Mouse (Mus musculus) ES-E14 (cell line): ENCODE measurements around the gene Col28a1. TPM values are rescaled to one million over a fixed set of nuclear protein-coding genes. Genes with fewer than 3 reads are reported as not detected.

Source experiments
- DNase-seq: peaks from one replicate; pipeline ENCODE4 v3.0.0-alpha.2; 2013; ENCODE audit warnings: low read depth, low spot score
- H3K27ac ChIP-seq: 2 replicates; pipeline ENCODE4 v1.5.1; 2012; ENCODE audit warnings: low read depth, mild to moderate bottlenecking, low read length, moderate library complexity, mixed read lengths; ENCODE audit not compliant: poor library complexity, insufficient read depth, severe bottlenecking
- H3K36me3 ChIP-seq: 2 replicates; pipeline ENCODE4 v1.6.1; 2012; ENCODE audit warnings: mild to moderate bottlenecking, low read length, moderate library complexity, mixed read lengths; ENCODE audit not compliant: control insufficient read depth, poor library complexity, insufficient read depth, severe bottlenecking
- H3K4me1 ChIP-seq, 2 experiments: fragments of 150-350 bp in 1 of 2; sonication (generic) in 1 of 2; 2 replicates each; pipeline ENCODE4 v1.6.1; 2012; ENCODE audit warnings: low read length in 2 of 2, mild to moderate bottlenecking in 1 of 2, mixed read lengths in 1 of 2; ENCODE audit not compliant: control insufficient read depth in 2 of 2, insufficient read depth in 2 of 2, poor library complexity in 1 of 2
- H3K4me3 ChIP-seq, 2 experiments: fragments of 150-350 bp in 1 of 2; sonication (generic) in 1 of 2; 2 replicates each; pipeline ENCODE4 v1.5.1; 2012; ENCODE audit warnings: low read length in 2 of 2, low read depth in 1 of 2, mild to moderate bottlenecking in 1 of 2, mixed read lengths in 1 of 2; ENCODE audit not compliant: insufficient read depth in 1 of 2, poor library complexity in 1 of 2, severe bottlenecking in 1 of 2
- H3K9ac ChIP-seq: 2 replicates; pipeline ENCODE4 v1.6.1; 2012; ENCODE audit warnings: low read depth, mild to moderate bottlenecking, low read length, mixed read lengths; ENCODE audit not compliant: poor library complexity, insufficient read depth, severe bottlenecking
- H3K9me3 ChIP-seq: fragments of 150-350 bp; sonication (generic); 2 replicates; pipeline ENCODE4 v1.6.1; 2012; ENCODE audit warnings: low read depth, mild to moderate bottlenecking, low read length; ENCODE audit not compliant: control insufficient read depth, insufficient read depth
- CHD2 ChIP-seq: IDR thresholded peaks from 2 replicates; pipeline ENCODE4 v1.6.1; 2014; ENCODE audit warnings: mild to moderate bottlenecking, low read depth, low read length, inconsistent platforms
- HCFC1 ChIP-seq: IDR thresholded peaks from 2 replicates; pipeline ENCODE4 v1.6.1; 2012; ENCODE audit warnings: low read length, inconsistent platforms, borderline replicate concordance; ENCODE audit not compliant: insufficient read depth
- MAFK ChIP-seq: IDR thresholded peaks from 2 replicates; pipeline ENCODE4 v1.6.1; 2014; ENCODE audit warnings: mild to moderate bottlenecking, low read depth, low read length, inconsistent platforms; ENCODE audit not compliant: insufficient read depth
- ZC3H11A ChIP-seq: IDR thresholded peaks from 2 replicates; pipeline ENCODE4 v1.6.1; 2012; ENCODE audit warnings: low read depth, mild to moderate bottlenecking, inconsistent platforms, low read length, borderline replicate concordance
- ZNF384 ChIP-seq: IDR thresholded peaks from 2 replicates; pipeline ENCODE4 v1.6.1; 2012; ENCODE audit warnings: low read depth, low read length, inconsistent platforms
- in situ Hi-C, 2 experiments: fragments of 600-800 bp; cut with MboI; formaldehyde crosslinking; loops; one replicate each; pipeline ENCODE4 v1.15.1; 2025; ENCODE audit warnings: low sequenced_read_pairs in 2 of 2, inconsistent platforms in 1 of 2; ENCODE audit not compliant: unreplicated experiment in 2 of 2
- total RNA-seq: library from RNA; depleted of rRNA; stranded (reverse); fragments of 300-350 nt; gene quantifications from 2 replicates; pipeline ENCODE4 v1.2.3, GENCODE M21; 2012; rRNA removed

Col28a1 gene
- total RNA-seq = 0.05 TPM in 1 of 2 replicates, not detected in the other

DNA sequence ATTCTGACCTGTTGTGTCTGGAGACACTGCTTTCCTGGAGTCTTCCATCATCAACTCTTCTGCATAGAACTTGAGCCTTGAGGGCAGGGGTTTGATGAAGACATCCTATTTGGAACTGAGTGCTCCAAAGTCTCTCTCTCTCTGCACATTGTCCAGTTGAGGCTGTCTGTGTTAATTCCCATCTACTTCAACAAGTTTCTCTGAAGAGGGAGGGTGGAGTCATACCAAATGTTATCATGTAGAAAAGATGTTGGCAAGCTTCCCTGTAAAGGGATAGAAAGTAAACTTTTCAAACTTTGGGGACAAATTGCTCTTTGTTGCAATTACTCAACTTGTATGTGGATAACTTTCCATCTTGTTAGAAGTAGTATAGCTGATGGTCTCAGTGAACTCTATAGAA is at the start of gene Col28a1:
Gene Col28a1 (minus strand): TSS at position 101 of the 400 bp plus-strand sequence.
- in situ Hi-C loops = no loop called here
- DNase-seq = no peak

DNA sequence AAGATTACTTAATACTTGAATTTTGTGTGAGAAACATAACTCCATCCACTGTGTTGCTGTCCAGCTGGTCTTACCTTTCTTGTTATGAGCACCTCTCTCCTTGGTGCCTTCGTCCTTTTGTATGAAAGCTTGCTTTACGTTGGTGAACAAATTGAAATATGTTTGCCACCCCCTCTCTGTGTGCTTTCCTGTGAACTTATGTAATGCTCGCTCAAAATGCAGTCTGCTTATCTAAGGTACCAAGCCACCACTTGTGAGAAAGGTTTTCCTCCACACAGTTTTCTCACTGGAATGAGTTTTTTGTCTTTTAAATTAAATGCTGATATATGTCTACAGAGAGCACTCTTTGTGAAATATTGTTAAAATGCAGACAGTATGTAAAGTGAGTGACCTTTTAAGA is 36.2 kb upstream of the Col28a1 start:
- Histone ChIP-seq H3K4me3 (no peak overlapping the region), H3K9me3 (no peaks in the 10 kb centered on the region; the same call in none of the 2 replicates), H3K9ac (no peak overlapping the region), H3K4me1 (no peaks in the 10 kb centered on the region), H3K36me3 (peaks cover 4% of the 10 kb centered on the region), H3K27ac (no peak overlapping the region)
- TF ChIP-seq CHD2 = no peak
- TF ChIP-seq ZNF384 = no peak
- no peak for DNase-seq
- in situ Hi-C loops = no loop called here

More for the DNA sequence above, at the start of gene Col28a1:
- Histone ChIP-seq H3K36me3 (no peaks in the 10 kb centered on the region), H3K27ac (no peak within 1 kb of the TSS), H3K9ac (no peak within 1 kb of the TSS), H3K4me3 (no peak within 1 kb of the TSS), H3K9me3 (no peaks in the 10 kb centered on the region), H3K4me1 (no peaks in the 10 kb centered on the region)
- TF ChIP-seq ZC3H11A = no peak
- no peak for TF ChIP-seq HCFC1
- TF ChIP-seq ZNF384 = no peak
- no peak for TF ChIP-seq CHD2
- TF ChIP-seq MAFK = no peak

DNA sequence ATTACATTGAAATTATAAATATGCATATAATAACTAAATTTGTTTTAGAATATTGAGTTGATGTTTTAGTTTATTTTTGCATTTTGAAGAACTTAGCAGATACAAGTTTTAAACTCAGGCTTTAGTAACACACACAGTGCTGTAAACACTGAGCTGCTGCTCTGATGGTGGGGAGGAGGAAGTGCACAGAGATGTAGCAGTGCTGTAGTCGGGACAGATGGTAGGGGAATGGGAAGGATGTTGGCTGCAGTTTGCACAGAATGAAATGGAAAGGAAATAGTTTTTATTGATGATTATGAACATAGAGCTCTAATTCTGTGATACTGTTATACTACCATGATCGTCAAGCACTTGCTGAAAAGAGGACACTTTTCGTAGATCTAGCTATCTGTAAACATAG is 34.6 kb upstream of the Col28a1 start:
- in situ Hi-C loops = no loop called here
- peaks cover 2% of the 10 kb centered on the region; the same call in 1 of the 2 replicates for H3K36me3 ChIP-seq
- TF ChIP-seq ZC3H11A (no peak), HCFC1 (no peak), ZNF384 (no peak), MAFK (no peak), CHD2 (no peak)

DNA sequence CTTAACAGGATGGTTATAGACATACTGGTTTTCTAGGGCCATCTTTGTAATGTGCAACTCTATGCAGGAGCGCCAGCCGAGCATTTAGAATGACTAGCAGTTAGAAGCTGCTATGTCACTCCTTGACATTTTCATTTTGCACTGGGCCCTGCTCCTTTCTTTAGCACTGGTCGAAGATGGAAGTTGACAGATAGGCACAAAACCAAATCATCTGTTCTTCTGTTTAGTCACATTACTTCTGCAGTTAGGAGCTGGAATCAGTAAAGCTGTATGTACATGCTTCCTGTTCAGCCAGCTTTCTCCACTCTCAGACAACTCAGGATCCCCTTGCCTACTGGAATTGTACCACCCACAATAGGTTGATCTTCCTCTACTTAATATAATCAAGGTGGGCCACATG is 18.2 kb upstream of the Col28a1 start:
- Histone ChIP-seq H3K4me3 (no peak overlapping the region), H3K9ac (no peak overlapping the region)
- in situ Hi-C loops = no loop called here

More for the DNA sequence above, 34.6 kb upstream of the Col28a1 start:
- Histone ChIP-seq H3K4me3 (no peak overlapping the region), H3K9me3 (no peaks in the 10 kb centered on the region; the same call in 1 of the 2 replicates), H3K27ac (no peak overlapping the region), H3K4me1 (no peaks in the 10 kb centered on the region), H3K9ac (no peak overlapping the region)
- DNase-seq = no peak

DNA sequence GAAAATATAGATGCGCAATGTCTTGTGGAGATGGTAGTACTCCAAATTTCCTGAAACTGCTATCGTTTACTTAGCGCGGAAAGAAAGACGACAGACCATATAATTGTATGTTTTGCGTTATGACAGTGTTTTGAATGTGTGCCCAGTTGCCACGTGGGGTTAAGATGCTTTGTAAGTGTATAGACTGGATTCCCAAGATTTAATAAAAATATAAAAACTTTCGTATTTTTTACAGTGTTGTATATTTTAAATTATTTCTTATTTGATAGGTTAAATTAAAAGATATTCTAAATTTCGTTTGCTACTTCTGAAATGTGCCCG is 17.4 kb upstream of the Col28a1 start:
- no peak for DNase-seq
- in situ Hi-C loops = no loop called here
- peak overlapping the region; percentile 77; the same call in 1 of the 2 replicates for H3K9ac ChIP-seq
- no peak overlapping the region for H3K27ac ChIP-seq
- no peaks in the 10 kb centered on the region for H3K4me1 ChIP-seq
- H3K4me3 ChIP-seq = peak overlapping the region; percentile 73 to 81
- TF ChIP-seq ZC3H11A (no peak), MAFK (no peak), CHD2 (no peak), HCFC1 (no peak), ZNF384 (no peak)
- H3K36me3 ChIP-seq = no peaks in the 10 kb centered on the region
- H3K9me3 ChIP-seq = no peaks in the 10 kb centered on the region

More for the DNA sequence above, 18.2 kb upstream of the Col28a1 start:
- H3K4me1 ChIP-seq = no peaks in the 10 kb centered on the region
- no peaks in the 10 kb centered on the region for H3K9me3 ChIP-seq
- TF ChIP-seq ZC3H11A = no peak
- no peak for TF ChIP-seq ZNF384
- no peak overlapping the region for H3K27ac ChIP-seq
- H3K36me3 ChIP-seq = no peaks in the 10 kb centered on the region
- no peak for DNase-seq
